Mouse (Mus musculus) adipocyte (in vitro differentiated cells): ENCODE measurements around the gene Sncg.
"Not testable (repeated sequence)": the region's sequence is repeated elsewhere in the genome, so short reads cannot be mapped to it uniquely, and the experiment has no call there.

ENCODE experiments used
- DNase-seq: peaks from one replicate; pipeline ENCODE4 v3.0.0-alpha.2; 2016; ENCODE audit warnings: low spot score

The Sncg gene

DNA sequence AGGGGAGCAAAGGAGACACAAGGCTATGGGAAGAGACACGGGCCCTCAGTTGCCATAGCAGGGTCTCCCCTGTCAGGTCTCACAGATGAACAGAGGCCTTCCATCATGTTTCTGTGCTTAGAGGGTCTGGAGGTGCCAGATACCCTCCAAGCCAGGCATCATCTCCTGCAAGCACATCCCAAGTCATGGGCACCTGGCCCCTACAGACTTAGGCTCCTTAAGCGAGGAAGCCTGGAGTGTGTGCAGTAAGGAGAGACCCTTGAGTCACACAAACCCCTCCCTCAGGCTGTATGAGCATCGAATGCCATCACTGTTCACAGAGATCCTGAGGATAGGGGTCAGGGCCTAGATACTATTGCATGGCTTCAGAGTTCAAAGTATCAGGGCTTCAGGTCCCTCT lies 3.7 kb downstream of the Sncg start:
- DNase-seq: no peak

DNA sequence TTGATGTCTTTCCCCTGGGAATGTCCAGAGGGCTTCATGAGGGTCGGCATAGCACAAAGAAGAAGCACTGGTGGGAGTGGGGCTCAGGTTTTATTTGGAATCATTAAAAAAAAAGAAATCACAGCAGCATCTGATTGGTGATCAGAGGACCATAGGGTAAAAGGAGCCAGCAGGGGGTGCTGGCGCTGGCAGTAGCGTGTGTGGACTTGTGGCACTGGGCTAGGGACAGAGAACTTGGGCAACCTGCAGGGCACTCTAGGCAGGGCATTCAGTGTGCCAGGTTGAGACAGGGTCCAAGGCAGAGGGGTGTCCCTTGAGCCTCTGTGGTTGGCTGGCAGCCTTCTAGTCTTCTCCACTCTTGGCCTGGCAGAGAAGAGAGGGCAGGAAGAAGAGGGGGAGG lies 4.4 kb downstream of the Sncg start:
- DNase-seq: peak; percentile 64

DNA sequence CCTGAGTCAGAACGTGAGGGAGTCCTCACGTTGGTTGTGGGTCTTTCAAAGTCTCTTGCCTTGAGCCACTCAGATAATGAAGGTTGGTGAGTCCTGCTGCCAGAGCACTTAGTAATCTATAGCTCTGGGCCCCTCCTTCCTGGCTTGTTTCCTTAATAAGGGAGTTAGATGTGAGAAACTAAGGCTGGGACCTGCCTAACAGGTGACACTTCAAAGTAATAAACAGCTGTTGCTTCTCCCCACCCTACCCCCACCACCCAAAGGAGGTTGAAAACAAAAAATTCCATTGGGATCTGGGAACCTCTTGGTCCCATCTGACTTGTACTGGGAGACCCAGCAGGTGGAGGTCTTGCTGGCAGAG lies 9.5 kb downstream of the Sncg start:
- no peak for DNase-seq

DNA sequence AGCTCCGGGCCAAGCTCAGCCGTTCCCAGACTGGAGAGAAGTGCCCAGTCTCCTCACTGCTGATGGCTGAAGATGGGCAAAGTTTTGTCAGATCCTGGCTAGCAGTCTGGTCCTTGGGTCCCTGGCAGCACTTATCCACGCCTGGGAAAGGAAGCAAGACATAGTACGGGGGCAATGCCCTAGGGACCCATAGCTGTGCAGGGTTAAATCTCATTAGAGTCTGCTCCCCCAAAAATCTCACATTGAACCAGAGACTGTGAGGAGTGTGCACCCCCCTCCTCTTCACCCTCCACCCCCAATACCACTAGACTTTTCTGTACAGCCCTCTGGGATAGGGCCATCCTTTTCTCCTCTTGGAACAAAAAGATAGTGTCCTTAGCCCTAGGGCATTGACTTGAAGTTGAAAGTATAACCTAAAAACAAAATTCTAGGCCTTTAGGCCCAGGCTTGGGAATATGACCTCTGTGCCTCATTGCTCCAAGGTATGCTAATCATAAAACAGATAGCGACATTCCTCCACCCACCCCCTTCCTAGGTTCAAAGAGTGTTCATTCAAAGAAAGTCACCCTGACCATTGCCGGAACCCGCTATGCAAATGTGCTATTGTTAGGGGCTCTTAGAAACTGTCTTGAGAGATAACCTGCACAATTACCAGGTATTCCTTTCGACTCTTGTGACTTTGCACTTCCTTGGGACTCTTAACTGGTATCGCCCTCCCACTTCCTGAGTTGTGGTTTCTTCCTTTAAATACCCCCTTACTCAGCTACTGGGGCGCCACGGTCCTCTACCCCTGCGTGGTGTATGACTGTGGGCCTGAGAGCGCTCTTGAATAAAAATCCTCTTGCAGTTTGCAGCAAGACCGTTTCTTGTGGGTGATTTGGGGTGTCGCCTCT lies 10.1 kb downstream of the Sncg start:
- not testable (repeated sequence) for DNase-seq

- peak; percentile 67 for DNase-seq
These were observed 10.9 kb downstream of the Sncg start for GRCm38 (mm10) chr14:34363490-34364253.

GRCm38 (mm10) chr14:34362726-34363445 lies 11.7 kb downstream of the Sncg start:
- DNase-seq: peak; percentile 86

- no peak for DNase-seq
These were observed 12.5 kb downstream of the Sncg start for GRCm38 (mm10) chr14:34362135-34362534.

DNA sequence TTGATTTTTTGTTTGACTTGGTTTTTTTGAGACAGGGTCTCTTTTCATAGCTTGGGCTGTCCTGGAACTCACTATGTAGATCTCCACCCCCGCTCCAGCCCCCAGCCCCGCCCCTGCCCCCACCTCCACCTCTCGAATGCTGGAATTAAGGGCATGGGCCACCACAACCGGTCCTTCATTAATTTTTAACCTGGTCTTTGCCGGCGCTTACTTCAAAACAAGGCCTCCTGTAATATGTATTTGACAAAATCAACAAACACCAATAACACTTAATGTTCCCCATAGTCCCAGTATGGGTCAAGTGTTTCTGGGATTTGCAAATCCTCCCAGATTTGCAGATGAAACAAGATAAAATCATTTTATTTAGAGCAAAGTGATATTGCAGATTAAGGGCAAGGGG lies 14.3 kb downstream of the Sncg start:
- no peak for DNase-seq

- DNase-seq: no peak
These were observed 14.8 kb downstream of the Sncg start for GRCm38 (mm10) chr14:34359676-34360244.

DNA sequence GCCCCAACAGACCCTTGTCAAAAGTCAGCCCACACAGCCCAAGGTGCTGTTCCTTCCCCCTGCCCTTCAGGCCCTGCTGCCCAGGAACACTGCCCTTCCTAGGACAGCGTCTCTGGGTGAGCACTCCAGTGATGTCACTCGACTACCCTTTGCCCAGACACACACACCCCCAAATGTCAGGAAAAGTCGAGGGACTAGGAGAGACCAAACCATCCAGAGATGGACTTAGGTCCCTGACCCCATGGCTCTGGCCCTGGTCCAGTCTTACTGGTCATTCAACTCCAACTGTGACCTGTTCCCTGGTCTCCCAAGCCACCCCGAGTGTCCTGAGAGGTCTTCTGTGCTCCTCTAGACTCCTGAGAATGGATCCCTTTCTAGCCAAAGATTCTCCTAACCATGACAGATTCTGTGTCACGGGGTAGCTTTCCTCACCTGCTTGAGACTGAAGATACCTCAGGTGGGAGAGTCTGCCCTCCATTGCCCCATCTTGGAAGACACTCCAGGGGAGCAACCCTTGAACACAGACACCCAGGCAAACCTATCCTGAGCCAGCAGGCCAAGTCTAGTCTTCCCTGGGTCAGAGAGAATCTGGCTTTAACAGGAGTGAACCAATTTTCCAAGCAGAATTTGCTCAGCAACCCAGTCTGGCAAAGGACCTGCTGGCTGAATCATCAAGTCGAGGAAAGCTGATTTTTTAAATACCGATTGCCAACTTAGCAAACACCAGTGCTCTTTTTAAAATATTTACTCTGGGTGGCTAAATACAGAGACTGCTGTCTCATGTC lies 16.7 kb downstream of the Sncg start:
- peak; percentile 78 for DNase-seq

- no peak for DNase-seq
These were observed 19.3 kb downstream of the Sncg start, which contains the start of gene Fam25c for GRCm38 (mm10) chr14:34355301-34355700. Gene Fam25c (minus strand): TSS chr14:34355433.

- no peak for DNase-seq
These were observed 20.1 kb downstream of the Sncg start for GRCm38 (mm10) chr14:34354456-34354855.

- DNase-seq: no peak
These were observed 21.3 kb downstream of the Sncg start for GRCm38 (mm10) chr14:34353326-34353725.

DNA sequence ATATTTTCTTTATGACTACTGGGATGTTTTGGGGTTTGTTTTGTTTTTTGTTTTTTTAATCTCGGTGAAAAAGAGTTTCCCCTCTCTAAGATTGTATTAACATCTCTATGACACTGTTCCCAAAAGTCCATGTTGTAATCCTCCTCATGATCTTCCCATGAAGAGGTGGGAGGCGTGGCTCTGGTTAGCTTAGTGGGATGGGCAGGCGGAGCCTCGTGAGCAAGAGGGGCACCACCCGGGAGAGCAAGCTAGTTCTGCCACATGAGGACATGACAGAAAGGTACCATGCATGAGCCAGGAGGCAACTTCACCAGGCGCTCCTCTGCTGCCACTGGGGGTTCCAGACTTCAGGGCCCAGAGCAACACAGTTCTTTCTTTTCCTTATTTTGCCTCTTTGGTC lies 22.1 kb downstream of the Sncg start:
- no peak for DNase-seq

DNA sequence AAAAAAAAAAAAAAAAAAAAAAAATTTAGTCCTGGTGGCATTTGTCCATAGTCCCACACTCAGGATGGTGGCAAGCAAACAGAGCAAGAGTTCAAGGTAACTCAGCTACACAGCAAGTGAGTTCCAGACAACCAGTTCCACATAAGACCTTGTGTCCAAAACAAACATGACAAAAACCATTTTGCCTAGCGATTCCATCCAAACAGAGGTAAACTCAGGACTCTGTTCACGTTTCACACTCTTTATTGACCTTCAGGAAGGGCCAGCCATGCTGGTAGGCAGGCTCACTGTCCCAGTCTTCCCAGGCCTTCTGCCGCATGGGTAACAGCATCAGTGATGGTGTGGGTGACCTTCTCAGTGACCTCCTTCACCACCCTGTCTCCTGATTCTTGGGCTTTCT lies 22.9 kb downstream of the Sncg start:
- DNase-seq: no peak

DNA sequence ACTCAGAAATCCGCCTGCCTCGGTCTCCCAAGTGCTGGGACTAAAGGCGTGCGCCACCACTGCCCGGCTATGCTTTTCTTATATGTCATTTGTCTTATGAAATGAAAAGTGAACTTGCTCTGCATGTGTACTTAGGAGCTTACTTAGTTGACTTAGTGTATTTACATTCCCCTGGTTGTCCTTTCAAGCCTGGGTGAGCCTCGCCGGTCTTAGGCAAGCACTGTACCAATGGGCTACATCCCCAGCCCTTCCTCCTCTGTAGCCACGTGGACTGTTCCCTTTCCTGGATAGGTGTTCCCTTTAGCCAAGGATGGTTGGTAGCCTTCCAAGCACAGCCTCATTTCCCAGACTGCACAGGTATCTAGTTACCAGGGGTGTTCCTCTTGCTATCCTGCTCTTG lies 25.6 kb downstream of the Sncg start:
- no peak for DNase-seq

DNA sequence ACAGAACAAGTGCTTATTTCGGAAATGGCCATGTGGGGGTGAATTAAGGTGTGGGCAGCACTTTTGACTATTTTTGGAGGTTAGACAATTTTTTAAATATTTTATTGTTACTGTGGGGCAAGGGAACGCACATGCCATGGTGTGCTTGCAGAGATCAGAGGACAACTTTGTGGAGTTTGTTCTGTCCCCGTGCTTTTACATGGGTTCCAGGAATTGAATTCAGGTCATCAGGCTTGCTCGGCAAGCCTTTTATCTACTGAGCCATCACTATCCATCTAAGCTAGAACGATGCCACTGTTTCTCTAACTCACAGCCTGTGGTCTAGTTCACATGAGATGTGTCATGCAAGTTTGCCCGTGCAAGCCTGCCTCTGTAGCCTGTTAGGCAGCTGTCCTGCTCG lies 26.3 kb downstream of the Sncg start:
- DNase-seq: no peak

DNA sequence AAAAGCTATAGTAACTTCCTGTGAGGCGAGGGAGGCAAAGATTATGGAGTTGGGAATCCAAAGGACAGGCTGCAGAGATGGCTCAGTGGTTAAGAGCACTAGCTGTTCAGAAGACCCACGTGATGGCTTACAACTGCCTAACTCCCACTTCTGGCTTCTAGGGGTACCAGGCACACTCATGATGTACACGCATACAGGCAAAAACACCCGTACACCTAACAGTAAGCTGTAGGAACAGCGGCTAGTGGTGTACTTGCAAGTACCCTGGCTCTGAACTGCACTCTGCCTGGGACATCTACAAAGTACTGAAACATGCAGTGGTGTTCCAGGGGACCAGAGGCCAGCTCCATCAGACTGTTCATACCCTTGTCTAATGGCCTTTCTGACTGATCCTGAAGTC lies 27.5 kb downstream of the Sncg start:
- no peak for DNase-seq

- DNase-seq: no peak
These were observed 28.6 kb downstream of the Sncg start for GRCm38 (mm10) chr14:34345771-34346566.

- no peak for DNase-seq
These were observed 30.2 kb downstream of the Sncg start for GRCm38 (mm10) chr14:34344361-34344760.

- no peak for DNase-seq
These were observed 31.5 kb downstream of the Sncg start for GRCm38 (mm10) chr14:34343078-34343477.
